Mouse (Mus musculus) layer of hippocampus, adult 18-20 months (tissue): ENCODE results near the gene Dscaml1. TPM values are rescaled to one million over a fixed set of nuclear protein-coding genes. Genes with fewer than 3 reads are reported as not detected.

Experiments used
- DNase-seq, 2 experiments: peaks; one replicate each; pipeline ENCODE4 v3.0.0; 2022; ENCODE audit warnings: low spot score in 2 of 2
- total RNA-seq, 2 experiments: library from RNA; stranded (reverse); gene quantifications; 2 replicates each; pipeline ENCODE4 v1.2.3; 2021

Dscaml1 gene
- total RNA-seq, 2 experiments from 2014 or later = 81.6 to 85.3 TPM

- DNase-seq = peak in 1 of 2 experiments; percentile 42
Observed at GRCm38 (mm10) chr9:45620049-45620448, 193.6 kb downstream of the Dscaml1 start.

- no peak for DNase-seq
Observed at GRCm38 (mm10) chr9:45620920-45621319, 194.5 kb downstream of the Dscaml1 start.

- no peak for DNase-seq
Observed at GRCm38 (mm10) chr9:45625889-45626446, 199.5 kb downstream of the Dscaml1 start.

- no peak for DNase-seq
Observed at GRCm38 (mm10) chr9:45632520-45632919, 206.1 kb downstream of the Dscaml1 start.

- DNase-seq = peak in 1 of 2 experiments; percentile 48
Observed at GRCm38 (mm10) chr9:45633036-45633435, 206.6 kb downstream of the Dscaml1 start.

- peak in 1 of 2 experiments; percentile 44 for DNase-seq
Observed at GRCm38 (mm10) chr9:45634978-45635377, 208.6 kb downstream of the Dscaml1 start.

GRCm38 (mm10) chr9:45637346-45637745 is 210.9 kb downstream of the Dscaml1 start:
- DNase-seq = peak; percentile 59 to 80

- DNase-seq = no peak
Observed at GRCm38 (mm10) chr9:45638184-45638917, 211.9 kb downstream of the Dscaml1 start.

- peak in 1 of 2 experiments; percentile 70 for DNase-seq
Observed at GRCm38 (mm10) chr9:45644833-45645388, 218.5 kb downstream of the Dscaml1 start.

GRCm38 (mm10) chr9:45645526-45645925 is 219.1 kb downstream of the Dscaml1 start:
- DNase-seq = no peak

- no peak for DNase-seq
Observed at GRCm38 (mm10) chr9:45651078-45651809, 224.8 kb downstream of the Dscaml1 start.

- no peak for DNase-seq
Observed at GRCm38 (mm10) chr9:45651810-45652177, 225.4 kb downstream of the Dscaml1 start.

- DNase-seq = no peak
Observed at GRCm38 (mm10) chr9:45657172-45658062, 231.0 kb downstream of the Dscaml1 start.

- DNase-seq = no peak
Observed at GRCm38 (mm10) chr9:45660191-45660590, 233.8 kb downstream of the Dscaml1 start.

- peak in 1 of 2 experiments; percentile 51 for DNase-seq
Observed at GRCm38 (mm10) chr9:45662471-45662870, 236.0 kb downstream of the Dscaml1 start.

GRCm38 (mm10) chr9:45663386-45664315 is 237.2 kb downstream of the Dscaml1 start:
- DNase-seq = peak; percentile 66 to 84

GRCm38 (mm10) chr9:45664326-45664725 is 237.9 kb downstream of the Dscaml1 start:
- no peak for DNase-seq

GRCm38 (mm10) chr9:45664871-45665394 is 238.5 kb downstream of the Dscaml1 start:
- peak; percentile 58 to 59 for DNase-seq

- no peak for DNase-seq
Observed at GRCm38 (mm10) chr9:45675931-45676330, 249.5 kb downstream of the Dscaml1 start.
